Mouse (Mus musculus): ENCODE data around the gene Faap100.

GRCm38 (mm10) chr11:120354304-120355276 lies 24.0 kb downstream of the Faap100 start:
- TF ChIP-seq CTCF (IDR thresholded peaks at IDR 0.05; ENCODE audit: low read depth) (no peak), EP300 (IDR thresholded peaks at IDR 0.05; ENCODE audit: low read depth) (no peak)

Measured in heart, postnatal 0 days (tissue).